Mouse (Mus musculus) heart, postnatal 0 days (tissue): ENCODE data around the gene Olfr765.
"Not testable (repeated sequence)": the region's sequence is repeated elsewhere in the genome, so short reads cannot be mapped to it uniquely, and the experiment has no call there.

Experiments used
- CTCF ChIP-seq: IDR thresholded peaks from 2 replicates; pipeline ENCODE4 v1.5.1; 2016; ENCODE audit warnings: antibody characterized with exemption, control low read depth, low read depth
- EP300 ChIP-seq: IDR thresholded peaks from 2 replicates; pipeline ENCODE4 v1.6.1; 2016; ENCODE audit warnings: antibody characterized with exemption, low read depth

DNA sequence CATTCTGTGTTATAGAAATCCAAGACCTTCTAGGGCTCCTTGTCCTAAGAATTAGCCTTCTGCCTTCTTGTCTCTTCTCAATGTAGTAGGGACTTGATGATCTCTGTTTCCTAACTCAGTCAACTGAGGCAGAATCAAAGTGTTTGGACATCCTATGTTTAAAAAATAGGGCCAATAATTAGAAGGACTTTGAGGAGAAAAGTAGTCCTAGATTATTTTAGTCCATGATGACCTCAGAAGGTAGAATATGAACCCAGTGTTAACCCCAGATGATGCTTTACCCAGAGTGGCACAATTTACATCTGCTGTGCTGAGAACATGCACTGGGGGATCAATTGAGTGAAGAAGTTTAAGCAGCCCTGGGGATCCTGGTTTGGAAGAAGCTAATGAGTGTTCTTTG is at the start of gene Olfr765:
- TF ChIP-seq CTCF, EP300: not testable (repeated sequence)
